Mouse (Mus musculus): ENCODE results near the gene Olfr1274-ps. TPM values are rescaled to one million over a fixed set of nuclear protein-coding genes. Genes with fewer than 3 reads are reported as not detected.
"Not testable (repeated sequence)": the region's sequence is repeated elsewhere in the genome, so short reads cannot be mapped to it uniquely, and the experiment has no call there.

Gene Olfr1274-ps
- polyA plus RNA-seq, 1 experiment from 2014 or later = not detected

GRCm38 (mm10) chr2:90441811-90442210 lies 43.3 kb downstream of the Olfr1274-ps start:
- not testable (repeated sequence) for H3K9me3 ChIP-seq; H3K27me3 ChIP-seq; H3K4me3 ChIP-seq; ATAC-seq (ENCODE audit: insufficient number of reproducible peaks, low FRiP score, low TSS enrichment, low read depth); H3K36me3 ChIP-seq; H3K9ac ChIP-seq; H3K4me1 ChIP-seq; H3K27ac ChIP-seq; H3K4me2 ChIP-seq
- 44% methylated on average over 4 of the region's 4 CpGs for WGBS

- no peaks in the 10 kb centered on the region for H3K9me3 ChIP-seq
- H3K4me2 ChIP-seq = no peak overlapping the region
- H3K27ac ChIP-seq = no peak overlapping the region
- H3K36me3 ChIP-seq = no peaks in the 10 kb centered on the region
- no peak for ATAC-seq (ENCODE audit: insufficient number of reproducible peaks, low FRiP score, low TSS enrichment, low read depth)
- 80% methylated on average over 5 of the region's 5 CpGs for WGBS
- H3K4me1 ChIP-seq = no peaks in the 10 kb centered on the region
- H3K4me3 ChIP-seq = no peak overlapping the region
- H3K27me3 ChIP-seq = no peaks in the 10 kb centered on the region
- H3K9ac ChIP-seq = no peak overlapping the region
Measured at GRCm38 (mm10) chr2:90443811-90444210, 45.3 kb downstream of the Olfr1274-ps start.

GRCm38 (mm10) chr2:90448967-90449740 lies 50.7 kb downstream of the Olfr1274-ps start:
- Histone ChIP-seq H3K4me1 (no peaks in the 10 kb centered on the region), H3K9ac (no peak overlapping the region), H3K27ac (no peak overlapping the region), H3K4me2 (no peak overlapping the region), H3K27me3 (no peaks in the 10 kb centered on the region), H3K4me3 (no peak overlapping the region), H3K36me3 (no peaks in the 10 kb centered on the region), H3K9me3 (no peaks in the 10 kb centered on the region)
- no peak for ATAC-seq (ENCODE audit: insufficient number of reproducible peaks, low FRiP score, low TSS enrichment, low read depth)
- WGBS = 82% methylated on average over 15 of the region's 15 CpGs

- H3K9me3 ChIP-seq = no peaks in the 10 kb centered on the region
- WGBS = 55% methylated on average over 3 of the region's 3 CpGs
- H3K9ac ChIP-seq = no peak overlapping the region
- H3K27me3 ChIP-seq = no peaks in the 10 kb centered on the region
- no peak for ATAC-seq (ENCODE audit: insufficient number of reproducible peaks, low FRiP score, low TSS enrichment, low read depth)
- no peaks in the 10 kb centered on the region for H3K4me1 ChIP-seq
- H3K4me2 ChIP-seq = no peak overlapping the region
- H3K36me3 ChIP-seq = peaks cover 11% of the 10 kb centered on the region; the same call in 1 of the 2 replicates
- no peak overlapping the region for H3K27ac ChIP-seq
- H3K4me3 ChIP-seq = no peak overlapping the region
Measured at GRCm38 (mm10) chr2:90452380-90452779, 53.9 kb downstream of the Olfr1274-ps start.

Other genes with a start within 250 kb of the Olfr1274-ps start
- gene Olfr1270, start 245.6 kb upstream of the Olfr1274-ps start, polyA plus RNA-seq (2015; fragmentation: Nextera tagmentation; extraction: Ambion mirVana) = not detected in 2 replicates
- gene Olfr1506, start 174.2 kb upstream of the Olfr1274-ps start, polyA plus RNA-seq (2015; fragmentation: Nextera tagmentation; extraction: Ambion mirVana) = not detected in 2 replicates
- gene Olfr142, start 141.1 kb upstream of the Olfr1274-ps start, polyA plus RNA-seq (2015; fragmentation: Nextera tagmentation; extraction: Ambion mirVana) = not detected in 2 replicates
- gene Olfr1271, start 127.7 kb upstream of the Olfr1274-ps start, polyA plus RNA-seq (2015; fragmentation: Nextera tagmentation; extraction: Ambion mirVana) = not detected in 2 replicates
- not detected in 2 replicates for gene Olfr1272, start 105.8 kb upstream of the Olfr1274-ps start, polyA plus RNA-seq (2015; fragmentation: Nextera tagmentation; extraction: Ambion mirVana)
- gene Gm13769, start 76.5 kb upstream of the Olfr1274-ps start, polyA plus RNA-seq (2015; fragmentation: Nextera tagmentation; extraction: Ambion mirVana) = not detected in 2 replicates
- 1.5 and 1.8 TPM in 2 replicates for gene Ptprj, start 182.0 kb downstream of the Olfr1274-ps start, polyA plus RNA-seq (2015; fragmentation: Nextera tagmentation; extraction: Ambion mirVana)